Mouse (Mus musculus): Measurements from ENCODE around the gene Snapc3. TPM values are rescaled to one million over a fixed set of nuclear protein-coding genes. Genes with fewer than 3 reads are reported as not detected.
"Not testable (repeated sequence)": the region's sequence is repeated elsewhere in the genome, so short reads cannot be mapped to it uniquely, and the experiment has no call there.

The Snapc3 gene
- polyA plus RNA-seq, 1 experiment from 2014 or later, result 14.7 TPM

- H3K27ac ChIP-seq (replicated peaks), result no peak overlapping the region
- no peak for ATAC-seq (ENCODE audit: low FRiP score, low TSS enrichment)
- H3K4me3 ChIP-seq (ENCODE audit: low read depth, low read length), result no peak overlapping the region
- no peaks in the 10 kb centered on the region for H3K9me3 ChIP-seq (ENCODE audit: control insufficient read depth, low read length)
- DNase-seq (ENCODE audit: low spot score), result no peak
- H3K9ac ChIP-seq (ENCODE audit: low read length), result no peak overlapping the region
- WGBS, result 86% methylated on average over 10 of the region's 10 CpGs
- no peaks in the 10 kb centered on the region for H3K27me3 ChIP-seq (ENCODE audit: control insufficient read depth, insufficient read depth, low read length)
- TF ChIP-seq CTCF (IDR thresholded peaks at IDR 0.05; ENCODE audit: low read depth) (peak; percentile 62), EP300 (optimal IDR thresholded peaks at IDR 0.05) (no peak)
- H3K4me1 ChIP-seq (replicated peaks; ENCODE audit: control insufficient read depth, insufficient read depth), result no peaks in the 10 kb centered on the region
- no peaks in the 10 kb centered on the region for H3K36me3 ChIP-seq (ENCODE audit: control insufficient read depth, insufficient read depth, low read length)
- H3K4me2 ChIP-seq (replicated peaks; ENCODE audit: low read depth), result no peak overlapping the region
Measured at GRCm38 (mm10) chr4:83514976-83515669, 97.6 kb downstream of the Snapc3 start.

- not testable (repeated sequence) for H3K4me1 ChIP-seq (replicated peaks; ENCODE audit: control insufficient read depth, insufficient read depth); H3K9ac ChIP-seq (ENCODE audit: low read length); H3K4me2 ChIP-seq (replicated peaks; ENCODE audit: low read depth); H3K27ac ChIP-seq (replicated peaks); ATAC-seq (ENCODE audit: low FRiP score, low TSS enrichment); H3K27me3 ChIP-seq (ENCODE audit: control insufficient read depth, insufficient read depth, low read length); H3K4me3 ChIP-seq (ENCODE audit: low read depth, low read length); H3K9me3 ChIP-seq (ENCODE audit: control insufficient read depth, low read length); DNase-seq (ENCODE audit: low spot score); H3K36me3 ChIP-seq (ENCODE audit: control insufficient read depth, insufficient read depth, low read length)
- 91% methylated on average over 5 of the region's 6 CpGs for WGBS
Measured at GRCm38 (mm10) chr4:83516144-83516543, 98.6 kb downstream of the Snapc3 start.

Other genes starting within 250 kb of the Snapc3 start
- gene Ttc39b, start 93.5 kb upstream of the Snapc3 start, polyA plus RNA-seq (2015; fragmentation: Nextera tagmentation; extraction: Ambion mirVana), result 14.0 and 15.7 TPM in 2 replicates
- gene Psip1, start 68.7 kb downstream of the Snapc3 start, polyA plus RNA-seq (2015; fragmentation: Nextera tagmentation; extraction: Ambion mirVana), result 31.1 and 36.5 TPM in 2 replicates
- gene Ccdc171, start 107.8 kb downstream of the Snapc3 start, polyA plus RNA-seq (2015; fragmentation: Nextera tagmentation; extraction: Ambion mirVana), result 1.0 and 1.4 TPM in 2 replicates

Data from stomach, postnatal 0 days (tissue).